Mouse (Mus musculus) heart, postnatal 0 days (tissue): Measurements from ENCODE around the gene Nepro.

Experiments used
- CTCF ChIP-seq: IDR thresholded peaks from 2 replicates; pipeline ENCODE4 v1.5.1; 2016; ENCODE audit warnings: antibody characterized with exemption, control low read depth, low read depth
- EP300 ChIP-seq: IDR thresholded peaks from 2 replicates; pipeline ENCODE4 v1.6.1; 2016; ENCODE audit warnings: antibody characterized with exemption, low read depth

DNA sequence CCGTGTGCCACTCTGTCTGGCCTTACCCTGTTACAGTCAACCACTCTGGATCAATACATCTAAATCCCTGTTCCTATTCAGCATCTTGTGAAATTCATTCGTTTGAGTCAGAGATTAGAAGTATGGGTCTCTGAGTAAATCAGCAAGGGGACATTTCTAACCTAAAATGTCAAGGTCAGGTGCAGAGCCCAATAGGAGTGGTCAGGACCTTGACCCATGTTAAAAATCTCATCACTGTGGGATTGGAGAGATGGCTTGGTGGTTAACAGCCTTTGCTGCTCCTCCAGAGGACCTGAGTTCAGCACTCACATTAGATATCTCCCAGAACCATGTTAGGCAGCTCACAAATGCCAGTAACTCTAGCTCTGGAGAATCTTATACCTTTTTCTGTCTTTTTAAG, 33.6 kb upstream of the Nepro start:
- no peak for TF ChIP-seq EP300
- no peak for TF ChIP-seq CTCF
